Mouse (Mus musculus): ENCODE data around the gene Epb41l2.

Gene Epb41l2

DNA sequence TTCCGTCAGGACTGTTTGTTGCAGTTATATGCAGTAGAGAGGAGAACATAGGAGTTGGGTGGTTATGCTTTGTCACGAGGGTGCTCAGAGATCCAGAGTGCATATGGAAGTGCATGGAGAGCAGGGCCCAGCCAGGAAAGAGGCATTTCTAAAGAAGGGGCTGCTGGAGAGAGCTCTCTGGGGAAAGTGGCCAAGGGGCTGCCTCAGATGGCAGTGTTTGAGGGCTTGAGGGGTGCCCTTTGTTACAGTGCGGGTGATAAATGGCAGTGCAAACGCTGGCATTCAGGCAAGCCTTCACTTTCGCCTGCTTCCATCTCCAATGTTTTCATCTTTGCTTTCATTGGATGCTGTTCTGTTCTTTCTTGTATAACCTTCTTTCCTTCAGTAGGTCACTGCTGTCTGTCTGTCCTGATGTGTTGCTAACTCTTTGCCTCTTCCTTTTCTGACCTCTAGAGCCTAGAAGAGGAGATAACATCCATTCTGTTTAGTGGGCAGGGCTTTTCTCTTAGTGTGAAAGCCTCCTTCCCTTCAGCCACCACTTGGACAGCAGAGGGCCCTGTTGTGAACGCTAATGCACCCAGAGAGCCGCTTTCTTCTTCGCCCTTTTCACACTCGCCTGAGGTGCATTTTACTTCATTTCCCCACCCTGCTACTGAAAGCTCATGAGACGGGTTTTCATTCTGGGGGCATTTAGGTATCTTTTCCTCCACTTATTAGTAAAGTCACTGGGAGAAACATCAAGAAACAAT is 139.9 kb downstream of the Epb41l2 start:
- no peak for DNase-seq (ENCODE audit: low spot score in 2 of 2)

- no peak for DNase-seq (ENCODE audit: low spot score in 2 of 2)
Measured at GRCm38 (mm10) chr10:25503250-25503649, 143.7 kb downstream of the Epb41l2 start.

DNA sequence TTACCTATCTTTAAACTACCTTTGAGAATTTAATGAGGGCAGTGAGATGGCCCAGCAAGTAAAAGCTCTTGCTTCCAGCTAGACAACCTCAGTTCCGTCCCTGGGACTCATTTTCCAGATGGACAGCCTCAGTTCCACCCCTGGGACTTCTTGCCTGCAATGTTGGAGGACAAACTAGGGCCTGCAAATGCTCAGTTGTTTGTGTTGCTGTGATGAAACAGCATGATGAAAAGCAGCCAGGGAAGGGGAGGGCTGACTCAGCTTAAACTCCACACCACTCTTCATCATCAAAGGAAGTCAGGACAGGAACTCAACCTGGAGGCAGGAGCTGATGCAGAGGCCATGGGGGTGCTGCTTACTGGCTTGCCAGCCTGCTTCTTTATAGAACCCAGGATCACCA is 154.2 kb downstream of the Epb41l2 start:
- DNase-seq (ENCODE audit: low spot score in 2 of 2), result no peak

- no peak for DNase-seq (ENCODE audit: low spot score in 2 of 2)
Measured at GRCm38 (mm10) chr10:25519954-25520353, 160.4 kb downstream of the Epb41l2 start.

DNA sequence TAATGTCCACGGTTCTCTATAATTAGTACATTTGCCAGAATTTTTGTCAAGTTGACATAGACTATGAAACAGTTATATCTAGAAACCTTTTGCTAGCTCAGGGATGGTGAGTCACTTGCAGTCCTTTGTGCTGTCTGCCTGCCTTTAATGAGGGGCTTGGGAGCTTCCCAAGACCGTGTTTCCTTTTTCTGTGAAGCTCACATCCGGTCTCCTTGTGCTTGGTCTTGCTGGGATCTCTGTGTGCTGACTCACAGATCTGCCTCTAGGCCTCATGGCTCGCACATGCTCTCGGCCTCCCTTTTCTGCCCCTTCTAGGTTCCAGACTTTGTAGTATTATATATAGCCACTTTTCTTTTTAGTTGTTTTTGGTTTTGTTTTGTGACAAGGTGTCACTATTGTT is 160.8 kb downstream of the Epb41l2 start:
- no peak for DNase-seq (ENCODE audit: low spot score in 2 of 2)

- no peak for DNase-seq (ENCODE audit: low spot score in 2 of 2)
Measured at GRCm38 (mm10) chr10:25523727-25524126, 164.1 kb downstream of the Epb41l2 start.

GRCm38 (mm10) chr10:25526156-25526555 is 166.6 kb downstream of the Epb41l2 start:
- DNase-seq (ENCODE audit: low spot score in 2 of 2), result no peak

- no peak for DNase-seq (ENCODE audit: low spot score in 2 of 2)
Measured at GRCm38 (mm10) chr10:25526622-25527021, 167.0 kb downstream of the Epb41l2 start.

DNA sequence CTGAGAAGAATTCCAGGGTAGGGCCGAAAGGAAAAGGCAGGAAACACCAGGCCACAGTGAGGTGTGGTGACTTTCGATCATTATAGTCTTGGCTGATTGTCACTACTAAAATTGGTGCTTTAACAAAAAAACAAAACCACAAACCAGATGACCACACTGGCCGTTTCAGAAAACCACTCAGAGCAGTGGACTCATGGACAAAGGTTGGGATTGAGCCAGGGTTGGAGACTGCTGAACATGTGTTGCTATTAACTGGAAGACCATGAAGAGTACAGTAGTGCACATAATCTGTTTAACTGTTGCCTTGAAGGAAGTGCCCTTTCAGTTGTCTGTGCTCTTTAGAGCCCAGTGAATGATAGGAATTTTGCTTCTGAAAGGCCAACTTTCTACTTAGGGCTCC is 167.5 kb downstream of the Epb41l2 start:
- no peak for DNase-seq (ENCODE audit: low spot score in 2 of 2)

DNA sequence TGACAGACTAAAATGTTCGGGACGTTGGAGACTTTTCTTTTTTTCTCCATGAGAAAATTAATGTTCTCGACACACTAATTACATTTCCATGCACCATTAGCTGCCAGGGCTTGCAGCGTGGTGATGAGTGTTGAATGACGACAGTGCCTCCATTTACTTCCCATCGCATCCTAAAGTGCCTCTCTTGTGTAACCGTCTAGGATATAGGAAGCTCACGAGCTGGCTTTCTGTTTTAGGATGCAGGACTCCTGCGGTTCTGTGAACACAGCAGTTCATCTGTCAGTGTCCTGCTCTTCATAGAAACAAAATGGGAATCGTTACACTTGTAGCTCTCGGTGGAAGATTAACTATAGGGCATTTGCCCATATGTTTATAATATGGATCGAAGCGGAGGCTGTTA is 171.7 kb downstream of the Epb41l2 start:
- DNase-seq (ENCODE audit: low spot score in 2 of 2), result no peak

DNA sequence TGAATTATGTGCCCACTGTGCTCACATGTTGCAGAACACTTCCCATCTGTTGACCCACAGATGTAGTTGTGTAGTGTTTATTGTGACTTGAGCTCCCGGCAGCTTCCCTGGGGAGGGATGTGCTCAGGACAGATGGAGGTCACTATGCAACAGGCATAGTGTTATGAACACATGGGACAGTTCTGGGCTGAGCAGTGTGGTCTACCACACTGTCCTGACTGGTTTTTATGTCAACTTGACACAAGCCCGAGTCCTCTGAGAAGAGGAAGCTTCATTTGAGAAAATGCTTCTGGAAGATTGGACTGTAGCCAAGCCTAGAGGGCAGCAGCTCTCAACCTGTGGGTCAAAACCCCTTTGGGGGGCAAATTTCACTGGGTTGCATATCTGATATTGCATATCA is 173.5 kb downstream of the Epb41l2 start:
- DNase-seq (ENCODE audit: low spot score in 2 of 2), result no peak

- no peak for DNase-seq (ENCODE audit: low spot score in 2 of 2)
Measured at GRCm38 (mm10) chr10:25533513-25534246, 174.1 kb downstream of the Epb41l2 start.

GRCm38 (mm10) chr10:25534467-25534866 is 174.9 kb downstream of the Epb41l2 start:
- no peak for DNase-seq (ENCODE audit: low spot score in 2 of 2)

GRCm38 (mm10) chr10:25535891-25536331 is 176.3 kb downstream of the Epb41l2 start, which contains the start of gene Smlr1:
TSS of gene Smlr1 (minus strand) at chr10:25536267.
- no peak for DNase-seq (ENCODE audit: low spot score in 2 of 2)

DNA sequence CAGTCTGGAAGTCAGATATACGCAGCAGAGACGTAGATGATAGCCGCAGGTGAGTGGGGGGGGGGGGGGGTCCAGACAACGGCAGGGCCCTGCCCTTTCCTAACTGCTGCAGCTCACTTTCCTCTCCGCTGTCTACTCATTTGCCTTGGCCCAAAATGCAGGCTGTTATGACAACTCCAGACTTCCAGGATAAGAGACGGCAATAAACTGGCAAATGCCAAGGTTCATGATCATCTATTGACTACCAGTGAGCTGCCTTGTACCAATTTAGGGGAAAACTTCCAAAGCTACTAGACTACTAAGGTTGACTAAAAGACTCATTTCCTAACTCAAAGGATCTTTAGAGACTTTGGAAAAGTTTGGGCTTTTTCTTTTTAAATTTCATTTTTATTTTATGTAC is 177.0 kb downstream of the Epb41l2 start:
- no peak for DNase-seq (ENCODE audit: low spot score in 2 of 2)

- DNase-seq (ENCODE audit: low spot score in 2 of 2), result no peak
Measured at GRCm38 (mm10) chr10:25538738-25539137, 179.1 kb downstream of the Epb41l2 start.

GRCm38 (mm10) chr10:25539146-25539770 is 179.7 kb downstream of the Epb41l2 start:
- DNase-seq (ENCODE audit: low spot score in 2 of 2), result no peak

DNA sequence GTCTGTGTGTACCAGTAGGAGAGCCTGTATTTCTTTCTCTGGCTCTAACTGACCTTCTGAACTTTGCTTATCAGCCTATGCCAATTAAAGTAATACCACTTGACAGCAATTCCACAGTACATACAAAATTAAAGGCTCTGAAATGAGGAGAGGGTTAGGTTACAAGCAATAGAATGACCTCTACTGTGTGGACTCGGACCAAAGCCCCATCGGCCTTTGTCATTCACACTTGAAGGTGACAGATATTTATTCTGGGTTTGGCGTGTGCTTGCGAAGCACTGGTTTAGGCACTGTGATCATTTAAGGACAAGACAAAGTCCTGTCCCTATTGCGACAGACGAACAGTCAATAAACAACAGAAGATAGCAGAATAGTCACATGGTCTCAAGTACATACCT is 180.2 kb downstream of the Epb41l2 start:
- no peak for DNase-seq (ENCODE audit: low spot score in 2 of 2)

DNA sequence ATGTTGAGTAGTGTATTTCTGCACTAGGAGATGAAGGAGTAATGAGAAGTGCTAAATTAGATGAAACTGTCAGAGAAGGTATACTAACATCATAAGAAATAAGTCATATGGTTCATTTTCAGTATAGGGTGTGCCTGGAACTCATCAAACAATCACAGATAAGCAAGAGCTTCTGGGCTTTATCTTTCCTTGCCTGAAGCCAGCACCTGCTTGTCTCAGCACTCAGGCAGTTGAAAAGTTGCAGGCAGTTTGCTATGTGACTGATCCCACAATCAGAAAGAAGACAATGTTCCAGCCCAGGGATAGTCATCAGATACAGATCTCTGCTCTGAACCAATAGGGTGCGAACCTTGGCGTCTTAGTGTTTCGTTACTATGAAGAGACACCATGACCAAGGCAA is 181.5 kb downstream of the Epb41l2 start:
- no peak for DNase-seq (ENCODE audit: low spot score in 2 of 2)

DNA sequence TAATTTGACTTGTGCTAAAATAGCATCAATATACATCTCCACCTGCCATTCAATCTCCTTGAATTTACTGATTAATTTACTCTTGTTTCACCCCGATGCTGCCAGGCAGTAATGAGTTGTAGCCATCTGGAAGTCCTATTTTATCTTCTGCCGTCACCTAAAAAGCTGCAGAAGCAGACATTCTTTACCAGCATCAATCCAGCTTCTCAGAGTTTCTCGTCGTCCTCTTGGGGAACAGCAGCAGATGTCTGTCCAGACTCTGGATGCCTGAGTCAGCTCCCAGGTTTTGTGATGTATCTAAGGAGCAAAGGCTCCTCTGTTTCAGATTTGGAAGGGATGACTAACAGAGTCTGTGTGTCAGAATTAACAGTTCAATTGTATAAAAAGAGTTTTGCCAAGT is 193.3 kb downstream of the Epb41l2 start:
- DNase-seq (ENCODE audit: low spot score in 2 of 2), result no peak

DNA sequence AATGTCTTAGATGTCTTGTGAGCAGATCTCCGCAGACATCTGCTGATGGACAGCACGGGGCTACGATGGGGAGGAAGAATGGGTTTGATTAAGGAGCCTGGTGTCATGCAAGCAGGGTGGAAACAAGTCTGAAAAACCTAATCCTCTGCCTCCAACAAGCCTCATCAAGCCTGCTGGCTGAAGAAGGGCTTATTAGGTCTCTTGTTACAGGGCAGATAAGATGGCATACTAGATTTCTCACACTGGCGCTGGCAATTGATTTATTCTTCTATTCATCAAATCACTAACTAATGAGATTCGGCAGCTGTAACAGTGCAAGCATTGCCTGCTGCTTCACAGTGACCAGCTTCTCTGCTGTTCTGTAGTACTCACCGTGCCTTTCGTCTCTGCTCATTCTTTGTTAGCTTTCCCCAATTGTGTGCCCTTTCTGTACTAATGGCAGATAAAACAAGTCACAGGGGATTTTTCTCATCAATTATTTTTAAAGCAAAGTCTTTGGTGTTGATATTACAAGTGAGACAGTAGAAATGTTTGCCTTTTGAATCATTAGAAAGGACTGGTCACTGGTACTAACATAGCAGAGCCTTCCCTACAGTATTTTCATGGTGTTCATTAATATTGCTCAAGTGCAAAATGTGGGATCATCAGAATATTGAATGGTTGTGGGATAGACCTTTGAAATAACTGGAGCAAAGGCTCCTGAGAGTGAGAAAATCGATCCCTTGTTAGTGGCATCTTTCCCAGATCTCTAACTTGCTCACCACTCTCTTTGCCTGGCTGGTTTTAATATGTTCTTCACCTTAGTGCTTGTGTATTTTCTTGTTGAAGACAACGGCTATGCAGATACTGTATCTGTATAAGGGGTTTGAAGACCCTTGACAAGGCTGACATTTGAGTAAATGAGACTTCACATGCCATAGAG is 212.0 kb downstream of the Epb41l2 start:
- DNase-seq (ENCODE audit: low spot score in 2 of 2), result no peak

Measured in spleen, postnatal 14 days (tissue).